Mouse (Mus musculus) lung, postnatal 0 days (tissue): ENCODE measurements at regions not wholly inside any gene's neighbourhood (a gene's known extent, or its start where the extent isn't known, plus 50 kb on each side); places are given as distances from the start of the nearest gene placed in this dataset.

Experiments used
- CTCF ChIP-seq: IDR thresholded peaks from 2 replicates; pipeline ENCODE4 v1.5.1; 2016; ENCODE audit warnings: antibody characterized with exemption, mild to moderate bottlenecking
- EP300 ChIP-seq: IDR thresholded peaks from 2 replicates; pipeline ENCODE4 v1.6.1; 2016; ENCODE audit warnings: antibody characterized with exemption, mild to moderate bottlenecking, control low read depth

- TF ChIP-seq EP300 (no peak), CTCF (no peak)
These were observed 375.3 kb upstream of the Vstm2b start for GRCm38 (mm10) chr7:40522703-40523267.
